Mouse (Mus musculus) Muller cell, postnatal 12 days (primary cell): ENCODE data around the gene Cog3.
"Not testable (repeated sequence)": the region's sequence is repeated elsewhere in the genome, so short reads cannot be mapped to it uniquely, and the experiment has no call there.

Experiments
- DNase-seq: peaks from one replicate; pipeline ENCODE4 v3.0.0-alpha.2; 2015; ENCODE audit errors: inconsistent ontology term

Gene Cog3

DNA sequence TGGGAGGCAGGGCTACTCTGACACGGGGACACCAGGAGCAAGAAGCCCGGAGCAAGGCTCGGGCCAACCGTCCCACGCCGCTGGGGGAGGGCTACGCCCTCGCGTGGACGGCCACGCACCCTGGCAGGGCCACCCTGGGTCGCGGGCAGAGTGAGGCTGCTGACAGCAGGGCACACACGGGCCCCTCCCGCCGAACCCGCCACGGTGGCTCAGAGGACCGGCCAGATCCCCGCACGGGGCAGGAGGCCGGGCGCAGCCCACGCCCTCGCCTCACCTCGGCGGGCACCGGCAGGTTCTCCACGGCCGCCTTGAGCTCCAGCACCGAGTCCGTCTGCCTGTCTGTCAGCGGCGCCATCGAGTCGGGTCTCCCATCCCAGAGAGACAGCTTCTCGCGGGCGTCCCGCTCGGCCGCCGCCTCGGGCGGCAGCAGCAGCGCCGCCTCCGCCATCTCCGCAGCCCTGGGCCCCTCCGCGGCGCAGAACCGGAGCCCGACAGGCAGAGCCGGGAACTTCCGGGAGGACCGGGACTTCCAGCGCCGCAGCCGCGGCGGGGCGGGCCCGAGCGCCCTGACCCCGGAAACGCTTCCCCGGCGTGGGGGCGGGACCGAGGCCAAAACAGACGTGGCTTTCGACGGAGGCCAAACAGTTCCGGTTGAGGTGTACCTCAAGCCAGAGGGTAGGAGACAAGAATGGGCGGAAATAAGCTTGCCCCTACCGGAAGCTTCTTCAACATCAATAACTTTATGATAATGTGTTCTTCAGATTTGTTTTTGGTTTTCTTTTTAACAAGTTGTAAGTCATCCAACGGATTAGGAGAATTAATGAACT is at the start of gene Cog3:
Cog3 (minus strand) TSS at position 527 of the 827 bp plus-strand sequence.
- DNase-seq, result peak; percentile 95

DNA sequence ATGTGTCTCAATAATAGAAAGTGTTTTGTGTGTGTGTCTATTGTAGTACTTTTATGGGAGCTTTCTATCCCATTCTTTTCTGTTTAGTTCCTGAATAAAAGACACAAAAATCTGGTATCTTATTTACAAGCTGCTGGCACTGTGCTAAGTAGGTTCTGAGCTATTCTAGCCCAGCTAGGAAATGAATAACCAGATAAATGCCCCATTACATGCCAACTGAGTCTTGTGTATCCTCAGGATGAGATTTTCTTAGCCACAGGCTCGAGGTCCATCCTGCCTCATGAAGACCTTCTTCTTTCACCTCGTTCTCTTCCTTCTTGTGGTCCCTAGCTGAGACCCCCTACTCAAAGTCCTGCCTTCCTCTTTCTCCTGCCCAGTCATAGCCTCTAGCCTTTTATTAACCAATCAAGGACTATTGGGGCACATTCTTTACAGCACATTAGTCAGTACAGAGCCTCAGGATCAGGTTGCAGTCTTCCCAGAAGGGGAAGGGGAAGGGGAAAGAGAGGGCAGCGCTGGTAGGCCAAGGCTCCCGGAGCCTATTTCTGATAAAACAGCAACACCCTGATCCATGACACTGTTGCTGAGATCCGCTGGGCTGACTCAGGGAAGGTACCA is 43.6 kb upstream of the Cog3 start:
- no peak for DNase-seq

DNA sequence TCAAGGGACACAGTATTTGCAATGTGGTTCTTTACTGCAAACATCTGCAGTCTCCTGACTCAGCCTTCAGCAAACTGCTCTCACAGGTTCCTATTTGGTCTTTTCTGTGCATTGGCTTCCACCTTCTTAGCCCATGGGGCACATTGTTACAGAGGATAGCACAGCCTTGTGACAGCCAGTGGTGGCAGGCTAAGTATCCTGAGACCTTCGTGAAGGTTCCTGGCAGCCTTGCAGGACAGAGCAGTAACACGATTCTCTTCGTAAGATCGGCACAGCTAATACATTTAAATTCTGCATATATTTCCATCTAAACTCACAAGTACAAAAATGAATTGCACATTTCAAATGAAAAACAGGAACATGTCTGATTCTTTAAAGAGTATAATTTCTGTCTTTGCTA is 41.6 kb upstream of the Cog3 start:
- no peak for DNase-seq

GRCm38 (mm10) chr14:75794726-75795125 is 40.4 kb upstream of the Cog3 start:
- DNase-seq, result no peak

GRCm38 (mm10) chr14:75794324-75794723 is 40.0 kb upstream of the Cog3 start:
- DNase-seq, result peak; percentile 6

DNA sequence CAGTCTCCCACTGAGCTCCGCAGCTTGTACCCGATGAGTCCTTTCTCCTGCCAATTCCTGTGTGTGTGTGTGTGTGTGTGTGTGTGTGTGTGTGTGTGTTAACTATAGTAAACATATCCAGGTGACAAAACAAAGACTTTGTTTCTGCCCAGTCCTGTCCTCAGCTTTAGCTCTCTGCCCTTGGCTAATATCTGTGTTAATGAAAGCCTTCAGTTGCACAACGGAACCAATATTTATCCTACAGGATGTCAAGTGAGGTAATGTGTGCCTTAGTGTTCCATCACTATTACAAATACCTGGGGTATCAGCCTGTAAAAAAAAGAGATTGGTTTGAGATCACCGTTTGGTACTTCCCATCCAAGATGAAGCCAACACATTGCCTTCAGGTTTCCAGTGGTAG is 38.8 kb upstream of the Cog3 start:
- no peak for DNase-seq

GRCm38 (mm10) chr14:75791372-75791771 is 37.1 kb upstream of the Cog3 start:
- DNase-seq, result no peak

DNA sequence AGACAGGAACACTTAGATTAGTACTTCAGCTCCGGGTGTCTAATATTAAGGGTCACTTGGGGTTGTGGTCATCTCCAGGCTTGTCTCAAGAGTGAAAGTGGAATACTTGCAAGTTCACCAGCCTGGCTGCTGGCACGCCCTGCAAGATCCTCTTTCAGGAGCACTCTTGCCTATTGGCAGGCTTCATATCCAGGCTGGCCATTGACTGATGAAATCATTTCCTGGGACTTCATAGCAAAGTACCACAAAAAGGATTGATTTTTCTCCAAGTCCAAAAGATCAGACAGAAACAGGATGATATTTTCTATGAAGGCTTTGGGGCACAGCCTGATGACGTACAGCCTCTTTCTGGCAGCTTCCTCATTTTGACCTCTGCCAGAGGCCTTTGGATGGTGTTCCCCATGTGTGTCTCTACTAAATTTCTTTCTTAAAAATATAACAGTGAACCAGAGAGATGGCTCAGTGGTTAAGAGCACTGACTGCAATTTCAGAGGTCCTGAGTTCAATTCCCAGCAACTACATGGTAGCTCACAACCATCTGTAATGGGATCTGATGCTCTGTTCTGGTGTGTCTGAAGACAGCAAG is 36.2 kb upstream of the Cog3 start:
- no peak for DNase-seq

DNA sequence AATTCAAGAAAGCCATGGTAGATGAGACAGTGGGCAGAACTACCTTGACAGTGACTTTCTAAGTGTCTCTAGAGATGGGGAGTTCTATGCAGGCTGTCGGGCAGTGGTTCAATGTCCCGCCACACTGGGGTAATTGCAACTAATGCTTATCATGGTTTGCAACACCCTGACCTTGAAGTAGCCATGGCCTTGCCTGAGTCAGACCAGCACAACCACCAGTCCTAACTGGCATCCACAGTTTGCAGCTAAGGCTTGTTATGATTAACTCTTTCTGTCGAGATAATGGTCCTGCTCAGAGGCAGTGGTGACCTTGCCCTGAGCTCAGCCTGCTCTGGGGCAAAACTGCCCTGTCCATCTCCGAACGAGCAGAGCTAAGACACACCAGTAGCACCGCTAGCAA is 35.0 kb upstream of the Cog3 start:
- no peak for DNase-seq

- DNase-seq, result no peak
Measured at GRCm38 (mm10) chr14:75787794-75788175, 33.5 kb upstream of the Cog3 start.

- DNase-seq, result peak; percentile 96
Measured at GRCm38 (mm10) chr14:75786868-75787793, 32.8 kb upstream of the Cog3 start, which contains the start of gene Slc25a30. Slc25a30 (minus strand) TSS chr14:75787037.

GRCm38 (mm10) chr14:75786424-75786867 is 32.1 kb upstream of the Cog3 start:
- DNase-seq, result no peak

DNA sequence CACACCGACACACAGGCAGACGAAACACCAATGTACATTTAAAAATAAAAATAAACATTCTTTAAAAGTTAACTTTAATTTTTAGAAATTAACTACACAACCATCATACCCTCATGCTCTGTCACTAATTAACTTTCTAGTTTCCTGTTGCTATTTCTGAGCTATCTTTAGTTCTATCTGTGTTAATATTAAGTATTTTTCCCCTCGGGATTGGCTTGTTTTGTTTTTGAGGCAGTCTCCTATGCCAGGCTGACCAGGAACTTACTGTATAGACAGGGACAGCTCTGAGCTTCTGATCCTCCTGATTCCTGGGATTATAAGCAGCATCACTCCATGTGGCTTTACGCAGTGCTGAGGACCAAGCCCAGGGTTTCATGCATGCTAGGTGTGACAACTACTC is 25.6 kb upstream of the Cog3 start:
- no peak for DNase-seq

DNA sequence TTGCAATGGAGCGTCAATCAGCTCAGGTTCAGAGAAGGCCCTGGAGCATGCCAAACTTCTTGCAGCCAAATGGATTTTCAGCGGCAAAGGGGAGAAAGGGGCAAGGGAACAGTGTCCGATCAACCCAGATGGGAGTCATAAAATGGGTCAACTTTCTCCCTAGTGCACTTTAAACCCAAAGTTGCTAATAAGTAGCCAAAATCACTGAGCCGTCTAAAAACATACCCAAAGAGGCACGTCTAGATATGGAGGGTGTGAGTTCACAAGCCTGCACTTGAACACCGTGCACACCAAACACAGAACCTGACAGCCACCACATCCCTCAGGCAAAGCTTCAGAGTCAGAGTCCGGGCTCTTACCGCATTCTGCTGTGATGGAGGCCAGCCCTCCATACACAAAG is 22.3 kb upstream of the Cog3 start:
- no peak for DNase-seq

GRCm38 (mm10) chr14:75773431-75773830 is 19.1 kb upstream of the Cog3 start:
- DNase-seq, result no peak

- DNase-seq, result not testable (repeated sequence)
Measured at GRCm38 (mm10) chr14:75772407-75772806, 18.1 kb upstream of the Cog3 start.

- DNase-seq, result no peak
Measured at GRCm38 (mm10) chr14:75771101-75771501, 16.8 kb upstream of the Cog3 start.

DNA sequence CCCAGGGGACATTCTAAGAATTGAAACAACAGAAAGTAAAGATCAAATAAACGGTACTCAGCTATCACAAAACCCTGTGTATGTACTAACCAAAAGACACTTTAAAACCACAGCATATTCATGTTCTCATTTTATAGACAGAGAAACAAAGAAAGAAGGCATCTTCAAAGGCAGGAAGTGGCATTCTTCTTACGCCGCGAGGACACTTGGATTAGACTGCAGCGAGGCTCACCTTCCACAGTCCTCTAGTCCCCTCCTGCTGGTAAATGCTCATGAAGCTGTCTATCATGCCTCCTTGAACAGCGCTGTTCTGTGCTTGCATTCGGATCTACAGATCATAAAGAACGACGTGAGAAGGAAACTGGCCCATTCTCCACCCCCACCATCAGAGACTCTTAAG is 15.0 kb upstream of the Cog3 start:
- no peak for DNase-seq

DNA sequence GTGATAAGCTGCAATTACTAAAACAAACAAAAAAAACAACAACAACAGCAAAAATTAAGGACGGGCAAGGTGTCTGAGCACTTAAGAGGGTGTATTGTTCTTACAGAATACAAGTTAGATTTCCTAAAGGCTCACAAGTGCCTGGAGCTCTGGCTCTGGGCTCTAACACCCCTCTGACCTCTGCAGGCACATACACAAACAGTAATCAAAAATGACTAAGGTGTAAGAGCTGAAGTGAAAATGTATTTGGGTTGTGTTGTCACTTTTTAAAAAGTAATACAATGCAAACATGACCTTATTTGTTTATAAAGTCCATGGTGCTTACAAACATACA is 13.9 kb upstream of the Cog3 start:
- no peak for DNase-seq

- DNase-seq, result peak; percentile 76
Measured at GRCm38 (mm10) chr14:75767492-75768274, 13.4 kb upstream of the Cog3 start.
